Mouse (Mus musculus): ENCODE measurements around the gene Slc34a1. TPM values are rescaled to one million over a fixed set of nuclear protein-coding genes. Genes with fewer than 3 reads are reported as not detected.

Slc34a1 gene
- polyA plus RNA-seq, 1 experiment from 2014 or later, result not detected

DNA sequence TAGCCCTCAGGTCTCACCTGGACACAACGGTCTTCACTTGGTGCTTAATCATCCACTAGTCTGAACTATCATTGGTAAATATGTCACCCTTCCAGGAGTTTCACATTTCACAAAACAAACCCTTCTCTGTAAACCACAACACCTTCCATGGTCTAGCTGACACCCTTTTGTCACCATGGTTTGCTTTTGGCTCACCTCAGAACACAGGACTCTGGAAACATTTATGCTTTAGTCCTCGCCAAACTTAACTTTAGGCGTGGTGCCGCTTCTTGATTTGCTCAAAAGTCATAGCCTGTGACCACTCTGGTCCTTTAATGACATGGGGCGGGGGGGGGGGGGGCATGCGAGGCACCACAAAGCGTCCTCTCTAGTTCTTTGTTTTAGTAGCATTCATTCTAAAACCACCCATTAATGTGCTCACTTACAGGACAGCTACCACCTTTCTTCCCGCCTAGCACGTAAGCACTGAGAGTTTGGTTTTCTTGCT lies 45.9 kb downstream of the Slc34a1 start:
- Histone ChIP-seq H3K27ac (replicated peaks; ENCODE audit: low read depth, low read length) (peak overlapping the region; percentile 94; the same call in 1 of the 2 replicates), H3K36me3 (replicated peaks; ENCODE audit: control insufficient read depth, insufficient read depth, low read depth, low read length) (no peaks in the 10 kb centered on the region), H3K9me3 (replicated peaks; ENCODE audit: control insufficient read depth, low read length) (no peaks in the 10 kb centered on the region), H3K4me3 (ENCODE audit: low read depth, low read length) (peak overlapping the region; percentile 87), H3K4me1 (ENCODE audit: control insufficient read depth, insufficient read depth, low read length) (peaks cover 10% of the 10 kb centered on the region), H3K27me3 (ENCODE audit: control insufficient read depth, insufficient read depth, low read length) (no peaks in the 10 kb centered on the region), H3K4me2 (ENCODE audit: low read depth, low read length) (peak overlapping the region; percentile 48), H3K9ac (replicated peaks; ENCODE audit: low read length) (peak overlapping the region; percentile 62)
- no peak for ATAC-seq (replicated peaks; ENCODE audit: insufficient number of reproducible peaks, low FRiP score, low TSS enrichment, low read depth)
- no peak for DNase-seq (ENCODE audit: low spot score)
- WGBS, result 42% methylated on average over 9 of the region's 9 CpGs

DNA sequence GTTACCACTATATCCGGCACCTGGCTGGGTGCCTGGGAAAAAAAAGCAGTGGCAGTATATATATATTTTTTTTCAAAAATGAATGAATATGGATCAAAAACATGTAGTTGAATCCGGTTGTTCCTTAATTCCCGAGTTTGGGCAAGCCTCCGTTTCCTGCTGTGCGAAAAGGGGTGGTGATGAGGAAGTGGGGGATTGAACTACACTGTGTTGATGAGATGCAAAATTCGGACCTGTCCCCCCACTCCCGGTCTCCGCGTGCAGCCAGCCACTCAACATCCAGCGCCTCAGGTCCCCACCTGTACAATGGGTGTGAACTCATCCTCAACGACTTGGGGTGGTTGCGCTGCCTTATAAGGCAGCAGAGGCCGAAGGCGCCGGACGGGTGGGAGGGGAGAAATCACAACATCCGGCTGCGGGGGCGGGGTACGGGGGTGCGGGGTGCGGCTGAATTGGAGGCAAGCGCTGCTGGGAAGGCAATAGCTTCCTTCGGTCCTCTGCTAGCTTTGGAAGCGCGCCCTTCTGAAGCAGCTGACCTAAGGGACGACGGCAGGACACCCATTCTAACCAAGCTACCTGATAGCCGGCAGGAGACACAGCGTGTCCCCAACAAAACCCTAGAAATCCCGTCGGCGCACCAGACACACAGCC lies 46.4 kb downstream of the Slc34a1 start:
- Histone ChIP-seq H3K4me1 (ENCODE audit: control insufficient read depth, insufficient read depth, low read length) (peaks cover 10% of the 10 kb centered on the region), H3K9ac (replicated peaks; ENCODE audit: low read length) (peak overlapping the region; percentile 62), H3K4me3 (ENCODE audit: low read depth, low read length) (peak overlapping the region; percentile 87), H3K9me3 (replicated peaks; ENCODE audit: control insufficient read depth, low read length) (no peaks in the 10 kb centered on the region), H3K36me3 (replicated peaks; ENCODE audit: control insufficient read depth, insufficient read depth, low read depth, low read length) (no peaks in the 10 kb centered on the region), H3K27me3 (ENCODE audit: control insufficient read depth, insufficient read depth, low read length) (no peaks in the 10 kb centered on the region), H3K27ac (replicated peaks; ENCODE audit: low read depth, low read length) (peak overlapping the region; percentile 94), H3K4me2 (ENCODE audit: low read depth, low read length) (peak overlapping the region; percentile 48)
- ATAC-seq (replicated peaks; ENCODE audit: insufficient number of reproducible peaks, low FRiP score, low TSS enrichment, low read depth), result peak; percentile 84
- peak; percentile 83 for DNase-seq (ENCODE audit: low spot score)
- WGBS, result 1% methylated on average over 33 of the region's 33 CpGs

DNA sequence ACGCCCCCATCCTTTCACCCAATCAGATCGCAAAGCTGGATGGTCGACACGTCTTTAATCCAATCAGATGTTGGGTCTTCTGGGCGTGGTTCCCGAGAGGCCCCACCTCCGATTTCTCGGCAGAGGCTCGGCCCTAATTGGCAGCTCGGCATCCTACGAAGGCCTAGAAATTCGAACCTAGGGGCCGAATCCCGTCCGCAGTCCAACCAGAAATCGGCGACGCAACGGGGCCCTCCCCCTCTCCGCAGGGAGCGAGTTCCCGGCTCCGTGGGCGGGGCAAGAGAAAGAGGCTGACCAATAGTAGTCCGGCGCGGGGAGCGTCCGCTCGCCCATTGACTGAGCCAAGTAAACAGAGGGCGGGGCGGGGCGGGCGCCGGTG lies 46.9 kb downstream of the Slc34a1 start, which contains the start of gene Grk6:
Gene Grk6 (plus strand): TSS at position 136 of the 379 bp plus-strand sequence.
- under 1% methylated on average over 27 of the region's 35 CpGs for WGBS

DNA sequence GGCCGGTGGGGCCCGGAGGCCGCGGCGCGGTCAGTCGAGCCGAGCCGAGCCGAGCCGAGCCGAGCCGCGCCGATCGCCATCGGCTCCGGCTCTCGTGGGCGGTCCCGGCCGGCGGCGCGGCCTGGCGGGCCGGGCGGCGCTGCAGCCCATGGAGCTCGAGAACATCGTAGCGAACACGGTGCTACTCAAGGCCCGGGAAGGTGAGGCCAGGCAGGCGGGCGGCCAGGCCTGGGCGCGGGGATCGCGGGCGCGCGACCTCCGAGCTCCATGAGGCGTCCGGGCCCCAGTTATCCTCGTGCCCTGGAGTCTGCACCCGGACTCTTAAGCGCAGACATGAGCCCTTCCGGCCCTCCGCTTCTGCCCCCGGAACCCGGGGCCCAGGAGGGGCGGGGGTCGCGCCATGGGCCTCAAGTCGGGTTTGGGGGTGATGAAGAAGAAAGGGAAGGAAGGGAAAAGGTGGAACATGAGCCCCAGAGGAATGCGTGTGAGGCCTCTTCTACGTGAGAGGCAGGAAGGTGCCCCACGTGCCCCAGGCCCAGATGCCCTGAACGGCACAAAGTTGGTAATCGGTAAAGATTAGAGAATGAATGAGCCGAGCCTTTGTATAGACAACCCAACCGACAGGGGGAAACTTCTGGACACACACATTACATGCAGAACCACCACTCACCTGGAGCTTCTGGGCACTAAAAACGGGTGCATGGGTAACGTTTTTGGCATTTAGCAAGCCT lies 47.5 kb downstream of the Slc34a1 start:
- no peaks in the 10 kb centered on the region for H3K27me3 ChIP-seq (ENCODE audit: control insufficient read depth, insufficient read depth, low read length)
- H3K4me2 ChIP-seq (ENCODE audit: low read depth, low read length), result peak overlapping the region; percentile 79
- H3K27ac ChIP-seq (replicated peaks; ENCODE audit: low read depth, low read length), result peak overlapping the region; percentile 94
- WGBS, result under 1% methylated on average over 55 of the region's 66 CpGs
- H3K9ac ChIP-seq (replicated peaks; ENCODE audit: low read length), result peak overlapping the region; percentile 96
- DNase-seq (ENCODE audit: low spot score), result peak; percentile 70
- no peaks in the 10 kb centered on the region; the same call in 1 of the 2 replicates for H3K36me3 ChIP-seq (replicated peaks; ENCODE audit: control insufficient read depth, insufficient read depth, low read depth, low read length)
- H3K4me1 ChIP-seq (ENCODE audit: control insufficient read depth, insufficient read depth, low read length), result peaks cover 10% of the 10 kb centered on the region
- H3K4me3 ChIP-seq (ENCODE audit: low read depth, low read length), result peak overlapping the region; percentile 87
- ATAC-seq (replicated peaks; ENCODE audit: insufficient number of reproducible peaks, low FRiP score, low TSS enrichment, low read depth), result peak; percentile 7; the same call in 1 of the 2 replicates
- H3K9me3 ChIP-seq (replicated peaks; ENCODE audit: control insufficient read depth, low read length), result no peaks in the 10 kb centered on the region

More for the DNA sequence above, 46.9 kb downstream of the Slc34a1 start, which contains the start of gene Grk6:
- ATAC-seq (replicated peaks; ENCODE audit: insufficient number of reproducible peaks, low FRiP score, low TSS enrichment, low read depth) (peak; percentile 95), DNase-seq (ENCODE audit: low spot score) (peak; percentile 100)
- peak within 1 kb of the TSS; percentile 96 for H3K9ac ChIP-seq (replicated peaks; ENCODE audit: low read length)
- no peaks in the 10 kb centered on the region; the same call in 1 of the 2 replicates for H3K36me3 ChIP-seq (replicated peaks; ENCODE audit: control insufficient read depth, insufficient read depth, low read depth, low read length)
- H3K4me3 ChIP-seq (ENCODE audit: low read depth, low read length), result peak within 1 kb of the TSS; percentile 87
- H3K4me2 ChIP-seq (ENCODE audit: low read depth, low read length), result peak within 1 kb of the TSS; percentile 79
- peak within 1 kb of the TSS; percentile 94 for H3K27ac ChIP-seq (replicated peaks; ENCODE audit: low read depth, low read length)
- peaks cover 10% of the 10 kb centered on the region for H3K4me1 ChIP-seq (ENCODE audit: control insufficient read depth, insufficient read depth, low read length)
- no peaks in the 10 kb centered on the region for H3K27me3 ChIP-seq (ENCODE audit: control insufficient read depth, insufficient read depth, low read length)
- no peaks in the 10 kb centered on the region for H3K9me3 ChIP-seq (replicated peaks; ENCODE audit: control insufficient read depth, low read length)

DNA sequence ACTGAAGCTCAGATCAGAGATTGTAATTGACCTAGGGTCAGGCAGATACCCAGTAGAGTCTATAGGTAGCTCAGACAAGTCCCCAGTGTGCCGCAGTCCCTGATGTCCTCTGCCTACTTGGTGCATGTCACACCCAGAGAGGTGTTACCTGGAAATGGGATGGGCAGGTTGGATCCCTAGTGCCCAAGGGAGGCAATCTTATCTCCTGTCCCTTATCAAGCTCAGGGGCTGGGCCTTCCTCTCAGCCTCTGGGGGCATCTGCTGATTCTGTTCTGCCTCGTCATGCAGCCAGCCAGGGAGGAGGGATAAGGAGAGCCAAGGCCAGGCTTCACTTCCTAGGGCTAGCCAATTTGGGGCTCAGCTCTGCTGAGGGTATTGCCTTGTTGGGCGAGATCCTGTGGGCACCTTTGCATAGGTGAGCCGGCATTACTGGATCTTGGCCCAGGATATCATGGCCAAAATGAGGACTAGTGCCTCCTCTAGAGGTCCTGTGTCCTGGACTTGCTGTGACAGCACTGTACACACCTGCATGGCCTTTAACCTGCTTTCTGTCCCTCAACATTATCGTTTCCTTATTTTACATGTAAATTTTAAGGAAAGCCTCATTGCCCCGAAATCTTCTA lies 48.6 kb downstream of the Slc34a1 start:
- Histone ChIP-seq H3K9me3 (replicated peaks; ENCODE audit: control insufficient read depth, low read length) (no peaks in the 10 kb centered on the region), H3K4me3 (ENCODE audit: low read depth, low read length) (peak overlapping the region; percentile 87), H3K27me3 (ENCODE audit: control insufficient read depth, insufficient read depth, low read length) (no peaks in the 10 kb centered on the region), H3K4me2 (ENCODE audit: low read depth, low read length) (peak overlapping the region; percentile 79), H3K4me1 (ENCODE audit: control insufficient read depth, insufficient read depth, low read length) (peaks cover 10% of the 10 kb centered on the region), H3K9ac (replicated peaks; ENCODE audit: low read length) (peak overlapping the region; percentile 96), H3K36me3 (replicated peaks; ENCODE audit: control insufficient read depth, insufficient read depth, low read depth, low read length) (peaks cover 5% of the 10 kb centered on the region), H3K27ac (replicated peaks; ENCODE audit: low read depth, low read length) (no peak overlapping the region)
- DNase-seq (ENCODE audit: low spot score) (no peak), ATAC-seq (replicated peaks; ENCODE audit: insufficient number of reproducible peaks, low FRiP score, low TSS enrichment, low read depth) (no peak)
- WGBS, result 82% methylated on average over 6 of the region's 6 CpGs

DNA sequence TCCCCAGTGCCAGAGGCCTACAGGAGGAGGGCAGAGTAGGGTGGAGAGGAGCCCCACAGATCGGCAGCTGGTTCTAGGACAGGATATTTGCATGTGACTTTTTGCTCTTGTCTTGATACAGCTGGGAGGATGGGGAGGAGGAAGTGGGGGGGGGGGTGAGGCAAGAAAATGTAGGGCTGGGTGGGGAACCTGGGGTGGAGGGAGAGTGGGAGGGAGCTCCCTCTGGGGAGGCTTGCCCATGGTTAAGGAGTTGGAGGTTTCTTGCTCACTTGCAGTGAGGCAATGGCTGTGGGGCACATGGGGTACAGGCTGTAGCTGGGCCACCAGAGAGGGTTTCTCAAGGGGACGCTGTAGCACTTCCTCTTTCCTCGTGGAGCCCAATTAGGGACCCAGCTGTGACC lies 49.6 kb downstream of the Slc34a1 start:
- DNase-seq (ENCODE audit: low spot score) (no peak), ATAC-seq (replicated peaks; ENCODE audit: insufficient number of reproducible peaks, low FRiP score, low TSS enrichment, low read depth) (no peak)
- H3K27ac ChIP-seq (replicated peaks; ENCODE audit: low read depth, low read length), result no peak overlapping the region
- 0 out of 2 replicates have a peak overlapping the region, but pooled peaks have one; percentile 28 for H3K9ac ChIP-seq (replicated peaks; ENCODE audit: low read length)
- H3K36me3 ChIP-seq (replicated peaks; ENCODE audit: control insufficient read depth, insufficient read depth, low read depth, low read length), result peaks cover 9% of the 10 kb centered on the region
- H3K4me2 ChIP-seq (ENCODE audit: low read depth, low read length), result peak overlapping the region; percentile 7; the same call in 1 of the 2 replicates
- H3K27me3 ChIP-seq (ENCODE audit: control insufficient read depth, insufficient read depth, low read length), result no peaks in the 10 kb centered on the region
- no peak overlapping the region for H3K4me3 ChIP-seq (ENCODE audit: low read depth, low read length)
- H3K9me3 ChIP-seq (replicated peaks; ENCODE audit: control insufficient read depth, low read length), result no peaks in the 10 kb centered on the region
- peaks cover 10% of the 10 kb centered on the region for H3K4me1 ChIP-seq (ENCODE audit: control insufficient read depth, insufficient read depth, low read length)
- 57% methylated on average over 3 of the region's 3 CpGs for WGBS

DNA sequence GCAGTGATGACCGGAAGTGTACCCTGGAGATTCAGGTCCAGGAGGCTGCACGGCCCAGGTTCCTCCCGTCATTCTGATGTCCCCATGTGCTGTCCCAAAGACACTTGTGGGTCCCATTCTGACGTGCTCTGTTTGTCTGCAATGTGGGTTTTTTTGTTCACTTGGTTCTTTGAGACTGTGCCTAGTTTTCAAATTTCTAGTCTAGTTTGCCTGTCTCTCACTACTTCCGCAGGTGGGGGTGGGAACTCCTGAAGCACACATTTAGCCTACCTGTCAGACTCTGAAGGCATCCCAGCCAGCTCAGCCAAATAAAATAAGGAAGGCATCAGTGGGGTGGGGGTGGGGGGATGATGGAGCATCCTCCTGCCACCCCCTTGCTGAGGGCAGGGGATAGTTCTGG lies 50.1 kb downstream of the Slc34a1 start:
- H3K9ac ChIP-seq (replicated peaks; ENCODE audit: low read length), result no peak overlapping the region
- WGBS, result 90% methylated on average over 5 of the region's 5 CpGs
- no peaks in the 10 kb centered on the region for H3K9me3 ChIP-seq (replicated peaks; ENCODE audit: control insufficient read depth, low read length)
- H3K4me1 ChIP-seq (ENCODE audit: control insufficient read depth, insufficient read depth, low read length), result peaks cover 10% of the 10 kb centered on the region
- peaks cover 9% of the 10 kb centered on the region for H3K36me3 ChIP-seq (replicated peaks; ENCODE audit: control insufficient read depth, insufficient read depth, low read depth, low read length)
- DNase-seq (ENCODE audit: low spot score) (no peak), ATAC-seq (replicated peaks; ENCODE audit: insufficient number of reproducible peaks, low FRiP score, low TSS enrichment, low read depth) (no peak)
- H3K27ac ChIP-seq (replicated peaks; ENCODE audit: low read depth, low read length), result no peak overlapping the region
- H3K4me3 ChIP-seq (ENCODE audit: low read depth, low read length), result no peak overlapping the region
- H3K4me2 ChIP-seq (ENCODE audit: low read depth, low read length), result no peak overlapping the region
- H3K27me3 ChIP-seq (ENCODE audit: control insufficient read depth, insufficient read depth, low read length), result no peaks in the 10 kb centered on the region
